Mouse (Mus musculus) large intestine, adult 2 months (tissue): ENCODE measurements around the gene H3f3a. TPM values are rescaled to one million over a fixed set of nuclear protein-coding genes. Genes with fewer than 3 reads are reported as not detected.
A peak's percentile ranks its signal among the peaks of the same experiment; 100 is the strongest.
"Not testable (repeated sequence)": the region's sequence is repeated elsewhere in the genome, so short reads cannot be mapped to it uniquely, and the experiment has no call there.

Experiments
- DNase-seq: peaks from one replicate; pipeline ENCODE4 v3.0.0-alpha.2; 2012; ENCODE audit warnings: low read depth, low spot score
- WGBS: fragments of 180-500 bp; shearing (Covaris S2); methylation state at CpG from one replicate; pipeline ENCODE4 v1.1.7; 2018; 5-methylcytosine and 5-hydroxymethylcytosine counted together
- polyA plus RNA-seq: library from polyadenylated mRNA; depleted of rRNA; stranded (reverse); fragments of >200 nt; gene quantifications from 2 replicates; pipeline ENCODE4 v1.2.3, GENCODE M21; 2012; rRNA removed

Gene H3f3a
- 392 and 459 TPM in 2 replicates for polyA plus RNA-seq

DNA sequence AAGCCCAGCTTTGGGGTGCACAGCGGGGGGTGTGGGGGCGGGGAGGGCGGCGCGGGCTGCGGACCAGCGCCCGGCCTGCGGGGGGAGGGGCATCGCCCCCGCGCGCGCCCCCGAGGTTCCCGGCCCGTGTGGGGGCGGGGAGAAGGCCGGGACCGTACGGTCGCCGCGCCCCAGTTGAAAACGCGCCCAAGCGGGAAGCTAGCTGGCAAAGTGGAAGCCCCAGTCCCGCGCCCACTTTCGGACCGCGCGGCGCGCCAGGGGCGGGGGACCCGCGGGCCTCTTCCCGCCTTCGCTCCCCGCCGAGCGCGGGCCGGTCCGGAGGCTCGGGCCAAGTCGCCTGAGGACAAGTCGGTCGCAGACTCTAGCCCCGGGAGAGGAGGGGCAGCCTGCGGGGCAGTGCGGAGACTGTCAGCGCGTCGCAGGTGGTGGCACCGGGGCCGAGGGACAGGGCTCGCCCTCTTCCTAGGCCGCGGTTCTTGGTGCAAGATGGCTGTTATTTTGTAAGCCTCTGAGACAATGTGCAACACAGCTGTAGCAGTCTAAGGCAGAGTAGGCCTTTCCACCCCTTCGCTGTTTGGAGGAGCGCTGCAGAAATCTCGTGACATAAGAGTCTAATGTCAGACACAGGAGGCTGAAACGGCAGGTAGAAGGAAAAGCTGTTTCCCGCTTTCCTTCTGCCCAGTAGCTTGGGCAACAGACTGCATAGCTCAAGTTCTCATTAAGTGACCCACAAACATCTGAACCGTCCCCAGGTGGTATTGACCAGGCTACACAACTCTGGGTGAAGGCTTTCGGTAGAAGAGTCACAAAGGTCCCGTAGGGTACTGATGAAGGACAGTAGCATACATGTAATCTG, at the start of gene H3f3a:
TSS of gene H3f3a (minus strand) at position 59 of the 856 bp plus-strand sequence.
- peak; percentile 31 for DNase-seq
- WGBS: 2% methylated on average over 63 of the region's 69 CpGs

DNA sequence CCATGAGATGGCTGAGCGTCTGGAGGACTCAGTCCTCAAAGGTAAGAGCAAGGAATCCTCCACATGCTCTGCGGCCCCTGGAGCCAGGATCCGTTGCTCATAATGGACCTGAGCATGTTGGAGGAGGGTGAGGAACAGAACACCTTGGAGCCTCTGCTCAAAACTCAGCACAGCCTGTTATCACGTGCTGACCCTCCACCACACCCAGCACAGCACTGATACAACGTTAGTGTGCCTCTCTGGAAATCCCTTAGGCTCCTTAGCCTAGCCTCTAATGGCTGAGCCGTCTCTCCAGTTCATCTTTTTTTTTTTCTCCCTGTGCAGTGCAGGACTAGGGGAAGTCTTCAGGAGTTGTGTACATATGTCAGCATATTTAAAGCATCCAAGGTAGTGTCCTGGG, 46.3 kb upstream of the H3f3a start:
- WGBS: 87% methylated on average over 6 of the region's 6 CpGs

GRCm38 (mm10) chr1:180858763-180859162, 45.0 kb upstream of the H3f3a start:
- DNase-seq: no peak

More for the DNA sequence above, 46.3 kb upstream of the H3f3a start:
- DNase-seq: no peak

DNA sequence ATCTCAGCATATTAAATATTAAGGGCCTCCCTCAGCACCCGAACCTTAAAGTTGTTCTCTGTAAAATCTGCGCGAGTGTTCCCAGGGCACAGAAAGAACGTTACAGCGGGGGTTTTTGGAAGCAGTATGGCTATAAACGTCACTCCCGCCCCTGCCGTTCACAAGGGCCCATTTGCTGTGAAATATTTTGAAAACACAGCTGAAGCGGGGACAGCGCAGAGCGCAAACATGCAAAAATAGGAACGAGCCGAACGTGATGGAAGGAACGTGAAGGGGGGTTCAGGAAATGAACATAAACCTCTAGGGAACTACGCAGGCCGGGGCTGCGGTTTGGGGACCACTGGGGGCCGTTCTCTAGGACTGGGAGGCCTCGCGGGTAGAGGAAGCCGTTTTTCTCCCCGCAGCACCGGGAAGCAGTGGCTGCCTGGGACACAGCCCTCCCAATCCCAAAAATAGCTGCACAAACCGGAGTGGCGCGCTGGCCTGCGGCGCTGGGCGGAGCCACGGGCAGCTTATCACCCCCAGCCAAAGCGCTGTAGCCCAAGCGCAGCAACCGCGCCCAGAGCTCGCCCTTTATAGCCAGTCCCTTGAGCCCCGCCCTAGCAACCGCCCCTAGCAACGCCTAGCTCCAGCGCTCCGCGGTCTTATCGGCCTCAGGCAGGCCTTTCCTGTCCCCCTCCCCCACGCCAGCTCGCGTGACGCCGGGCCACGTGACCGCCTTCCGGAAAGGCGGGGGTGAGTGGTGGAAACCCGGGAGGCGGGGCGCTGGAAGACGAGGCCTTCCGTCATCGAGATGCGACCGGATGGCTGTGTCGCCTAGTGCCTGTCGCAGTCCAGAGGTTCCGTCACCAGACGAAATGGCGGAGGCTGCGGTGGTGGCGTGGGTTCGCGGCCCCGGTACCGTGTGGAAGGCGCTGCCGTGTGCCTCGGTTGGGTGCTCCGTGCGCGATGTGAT, 36.9 kb upstream of the H3f3a start, which contains the start of gene Sde2:
TSS of gene Sde2 (plus strand) at position 812 of the 955 bp plus-strand sequence.
- DNase-seq: peak; percentile 99
- under 1% methylated on average over 76 of the region's 77 CpGs for WGBS

DNA sequence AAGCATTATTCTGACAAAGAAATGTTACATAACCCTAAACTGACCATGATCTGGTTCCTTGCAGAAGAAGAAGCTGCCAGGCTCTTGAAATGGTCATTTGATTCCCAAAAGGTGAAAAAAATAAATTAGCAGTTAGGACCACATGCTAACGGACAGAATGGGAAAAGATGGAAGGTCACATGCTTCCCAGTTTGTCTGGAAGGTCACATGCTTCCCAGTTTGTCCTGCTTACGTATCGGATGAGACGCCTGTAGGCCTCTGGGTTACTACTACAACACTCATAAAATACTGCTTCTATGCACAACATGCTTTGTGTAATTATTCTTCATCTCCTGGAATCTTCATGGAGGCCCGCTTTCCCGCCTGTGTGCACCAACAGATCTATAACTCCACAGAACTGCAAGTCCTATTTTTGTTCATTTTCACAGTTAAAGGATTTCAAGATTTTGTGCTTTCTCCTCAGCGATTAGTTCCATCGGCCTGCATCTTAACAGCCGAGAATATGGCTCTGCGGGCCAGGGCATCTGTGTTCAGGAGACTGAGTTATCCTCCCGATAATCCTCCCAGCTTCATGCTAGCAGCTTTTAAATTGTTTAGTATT, 36.1 kb upstream of the H3f3a start:
- no peak for DNase-seq
- WGBS: 52% methylated on average over 11 of the region's 11 CpGs

- DNase-seq: no peak
- 22% methylated on average over 11 of the region's 11 CpGs for WGBS
Measured at GRCm38 (mm10) chr1:180848511-180849241, 34.9 kb upstream of the H3f3a start.

GRCm38 (mm10) chr1:180848114-180848510, 34.4 kb upstream of the H3f3a start:
- WGBS: 2% methylated on average over 9 of the region's 9 CpGs
- no peak for DNase-seq

DNA sequence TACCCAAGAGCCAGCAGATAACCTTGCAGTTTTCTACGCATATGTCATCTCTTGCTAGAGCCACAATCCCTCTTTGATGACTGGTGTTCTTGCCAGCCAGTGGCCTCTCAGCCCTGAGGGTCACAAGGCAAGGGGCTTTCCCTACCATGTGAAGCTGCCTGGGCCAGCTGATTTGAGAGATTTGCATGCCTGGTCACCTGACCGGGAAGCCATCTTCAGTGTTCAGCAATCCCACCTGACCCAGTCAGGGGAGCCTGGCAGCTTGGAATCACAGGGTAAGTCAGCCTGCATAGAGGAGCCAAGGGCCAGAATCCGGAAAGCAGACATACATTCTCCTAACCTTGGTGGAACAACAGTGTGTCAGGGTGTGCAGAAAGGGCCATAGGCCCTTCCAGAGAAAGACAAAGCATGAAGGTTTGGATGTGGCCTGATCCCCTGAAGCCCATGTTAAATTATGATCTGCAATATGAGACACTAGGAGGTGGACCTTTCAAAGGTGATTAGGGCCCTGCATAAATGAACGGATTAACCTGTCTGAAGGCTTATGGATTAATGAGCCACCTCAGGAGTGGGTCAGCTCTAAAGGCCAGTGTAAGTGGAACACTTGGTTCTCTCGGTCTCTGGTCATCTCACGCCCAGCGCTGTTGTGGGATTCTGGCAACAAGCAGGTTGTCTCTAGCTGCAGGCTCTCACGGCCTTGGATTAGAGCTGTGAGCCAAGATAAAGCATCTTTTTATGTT, 28.0 kb upstream of the H3f3a start:
- DNase-seq: no peak
- WGBS: 87% methylated on average over 8 of the region's 8 CpGs

DNA sequence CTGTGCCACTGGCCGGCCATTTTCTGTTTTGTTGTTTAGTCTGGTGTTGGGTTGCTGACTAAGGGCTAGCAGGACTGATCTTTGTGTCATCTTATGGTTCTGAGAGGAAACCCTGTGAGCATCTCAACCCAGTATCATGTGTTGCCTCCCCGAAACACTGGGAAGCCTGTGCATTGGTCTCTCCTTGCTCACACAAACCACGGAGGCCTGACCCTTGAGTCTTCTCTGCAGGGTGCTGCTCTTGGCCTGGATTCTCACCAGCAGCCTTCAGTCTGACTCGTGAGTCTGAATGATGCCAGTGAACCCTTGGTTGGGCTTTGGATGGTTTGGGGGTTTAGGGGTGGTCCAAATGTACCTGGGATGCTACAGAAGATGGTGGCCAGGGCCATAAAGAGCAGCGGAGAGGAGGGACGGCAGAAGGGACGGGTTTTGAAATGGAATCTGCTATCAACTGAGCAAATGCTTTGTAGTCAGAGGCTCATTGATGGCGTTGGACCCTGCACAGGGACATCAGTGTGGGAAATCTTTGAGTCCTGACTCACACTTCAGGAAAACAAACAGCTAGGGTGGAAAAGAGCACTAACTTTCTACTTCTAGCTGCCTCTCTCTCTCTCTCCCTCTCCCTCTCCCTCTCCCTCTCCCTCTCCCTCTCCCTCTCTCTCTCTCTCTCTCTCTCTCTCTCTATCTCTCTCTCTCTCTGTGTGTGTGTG, 25.6 kb upstream of the H3f3a start:
- DNase-seq: no peak
- 86% methylated on average over 8 of the region's 8 CpGs for WGBS

DNA sequence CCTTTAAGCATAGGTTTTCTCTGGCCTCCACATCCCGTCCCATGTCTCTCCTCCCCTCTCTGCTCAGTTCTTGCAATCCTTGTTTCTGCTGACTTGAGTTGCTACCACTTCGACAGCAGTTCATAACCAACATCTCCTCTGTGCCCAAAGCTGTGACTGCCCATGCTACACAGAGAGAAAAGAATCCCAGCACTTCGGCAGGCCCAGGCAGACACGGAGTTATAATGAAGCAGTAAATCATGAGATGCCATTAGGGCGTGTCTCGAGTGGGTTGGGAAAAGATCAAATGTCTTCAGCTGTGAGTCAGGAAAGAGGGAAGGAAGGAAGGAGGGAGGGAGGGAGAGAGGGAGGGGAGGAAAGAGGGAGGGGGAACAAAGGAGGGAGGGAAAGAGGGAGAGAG, 24.3 kb upstream of the H3f3a start:
- WGBS: 26% methylated on average over 6 of the region's 6 CpGs

DNA sequence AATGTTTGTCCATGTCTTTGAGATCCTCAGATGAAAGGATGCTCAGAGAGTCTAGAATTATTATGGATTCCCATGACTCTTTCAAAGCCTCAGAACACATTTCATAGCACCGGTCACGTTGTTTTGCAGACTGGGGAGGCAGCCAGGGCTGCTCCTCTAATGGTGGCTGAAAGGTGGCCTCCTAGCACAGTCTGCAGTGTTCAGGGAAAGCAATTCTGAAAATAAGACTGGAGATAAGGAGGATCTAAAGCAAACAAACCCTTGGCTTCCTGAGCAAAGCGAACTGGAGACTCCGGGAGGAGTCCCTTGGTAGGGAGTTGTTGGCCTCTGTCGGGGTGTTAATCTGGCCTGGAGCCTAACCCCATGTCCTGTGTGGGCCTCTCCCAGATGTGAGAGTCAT, 23.4 kb upstream of the H3f3a start:
- no peak for DNase-seq
- 44% methylated on average over 5 of the region's 5 CpGs for WGBS

More for the DNA sequence above, 24.3 kb upstream of the H3f3a start:
- DNase-seq: no peak

DNA sequence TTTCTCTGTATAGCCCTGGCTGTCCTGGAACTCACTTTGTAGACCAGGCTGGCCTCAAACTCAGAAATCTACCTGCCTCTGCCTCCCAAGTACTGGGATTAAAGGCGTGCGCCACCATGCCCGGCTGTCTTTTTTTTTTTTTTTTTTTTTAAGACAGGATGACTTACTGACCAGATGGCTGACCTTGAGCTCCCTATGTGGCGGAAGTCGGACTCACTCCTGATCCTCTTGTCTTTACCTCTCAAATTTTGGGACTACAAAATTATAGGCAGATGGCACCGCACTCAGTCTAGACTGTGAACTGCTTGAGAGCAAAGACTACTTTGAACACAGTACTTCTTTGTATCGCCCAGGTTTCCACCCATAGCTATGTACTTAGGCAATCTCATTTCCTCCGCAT, 22.7 kb upstream of the H3f3a start:
- WGBS: 93% methylated on average over 8 of the region's 8 CpGs
- not testable (repeated sequence) for DNase-seq

DNA sequence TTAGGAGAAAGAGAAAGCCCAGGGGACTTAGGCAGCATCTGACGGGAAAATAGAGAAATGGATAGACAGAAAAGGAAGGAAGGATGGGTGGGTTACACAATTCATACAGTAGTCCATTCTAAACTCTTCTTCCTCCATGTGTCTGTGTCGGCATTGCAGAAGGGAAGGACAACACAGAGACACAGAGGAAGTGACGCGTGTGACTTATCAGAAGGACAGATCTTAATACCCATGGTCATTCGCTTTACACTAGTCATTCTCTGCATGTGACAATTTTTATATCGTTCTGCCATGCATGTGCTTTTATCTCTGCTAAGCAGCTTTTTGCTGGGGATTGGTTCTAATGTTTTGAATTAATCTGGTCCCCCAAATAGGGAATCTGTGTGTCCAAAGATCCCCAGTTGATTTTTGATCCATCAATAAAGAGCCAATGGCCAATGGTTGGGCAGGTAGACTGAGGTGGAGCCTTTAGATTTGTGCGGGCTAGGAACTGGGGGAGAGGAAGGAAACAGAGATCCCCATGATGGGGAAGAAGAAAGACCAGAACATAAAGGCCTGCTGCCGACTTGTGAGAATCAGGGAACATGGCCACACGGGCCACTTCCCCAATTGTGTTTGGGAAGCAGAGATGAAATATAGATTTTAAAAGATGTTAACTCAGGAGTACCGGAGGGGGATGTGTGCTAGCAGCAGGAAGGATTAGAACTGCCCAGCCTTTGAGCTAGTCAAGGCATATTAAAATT, 21.7 kb upstream of the H3f3a start:
- no peak for DNase-seq
- WGBS: 81% methylated on average over 10 of the region's 10 CpGs

DNA sequence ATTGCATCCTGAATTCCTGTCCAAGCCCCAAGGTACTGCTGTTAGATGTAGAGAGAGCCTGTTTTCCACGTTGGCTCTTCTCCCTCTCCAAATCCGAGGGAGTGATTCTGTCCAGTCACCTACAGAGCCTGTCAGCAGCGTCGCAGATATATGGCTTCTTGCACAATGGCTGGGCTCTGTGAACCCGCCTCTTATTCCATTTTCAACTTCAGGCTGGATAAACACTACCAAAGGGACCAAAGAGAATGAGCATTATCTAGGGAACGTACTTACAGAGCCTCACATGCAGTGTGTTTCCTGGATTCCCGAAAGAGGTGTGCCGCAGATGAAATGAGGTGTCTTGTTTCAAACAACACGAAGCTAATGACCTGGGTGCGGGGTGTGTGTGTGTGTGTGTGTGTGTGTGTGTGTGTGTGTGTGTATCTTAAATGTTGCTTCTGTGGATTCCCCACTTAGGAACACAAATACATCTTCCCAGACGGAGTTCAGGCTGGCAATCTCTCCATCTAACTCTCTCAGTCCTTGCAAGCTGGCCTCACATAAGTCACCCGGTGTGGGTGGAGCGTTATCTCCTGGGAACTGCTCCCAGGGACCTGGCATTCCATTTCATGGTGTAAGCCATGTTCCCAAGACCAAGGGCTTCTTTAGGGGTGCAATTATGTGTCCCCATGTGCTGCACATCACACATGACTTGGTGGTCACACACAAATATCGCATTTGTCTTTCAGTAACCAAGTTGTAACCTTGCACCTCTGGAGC, 17.0 kb upstream of the H3f3a start:
- 23% methylated on average over 14 of the region's 14 CpGs for WGBS
- DNase-seq: no peak

- WGBS: 34% methylated on average over 11 of the region's 11 CpGs
- no peak for DNase-seq
Measured at GRCm38 (mm10) chr1:180830175-180830574, 16.4 kb upstream of the H3f3a start.

DNA sequence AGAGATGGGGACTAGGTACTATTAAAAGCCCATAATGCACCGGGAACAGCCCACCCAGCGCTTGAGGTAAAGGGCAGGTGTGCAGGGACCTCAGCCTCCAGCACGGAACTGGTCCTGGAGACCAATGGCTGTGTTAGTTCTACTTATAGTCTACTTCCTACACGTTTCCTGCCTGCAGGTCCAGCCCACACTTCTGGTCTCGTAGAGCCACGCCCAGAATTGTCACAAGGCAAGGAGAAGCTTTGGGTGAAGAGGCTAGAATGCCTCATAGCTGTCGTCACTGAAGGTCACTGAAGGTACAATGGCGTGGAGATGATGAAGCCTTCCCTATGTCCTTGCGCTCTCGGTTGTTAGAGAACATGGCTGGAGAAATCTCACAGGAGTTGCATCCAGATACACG, 16.0 kb upstream of the H3f3a start:
- 42% methylated on average over 11 of the region's 11 CpGs for WGBS
- no peak for DNase-seq

DNA sequence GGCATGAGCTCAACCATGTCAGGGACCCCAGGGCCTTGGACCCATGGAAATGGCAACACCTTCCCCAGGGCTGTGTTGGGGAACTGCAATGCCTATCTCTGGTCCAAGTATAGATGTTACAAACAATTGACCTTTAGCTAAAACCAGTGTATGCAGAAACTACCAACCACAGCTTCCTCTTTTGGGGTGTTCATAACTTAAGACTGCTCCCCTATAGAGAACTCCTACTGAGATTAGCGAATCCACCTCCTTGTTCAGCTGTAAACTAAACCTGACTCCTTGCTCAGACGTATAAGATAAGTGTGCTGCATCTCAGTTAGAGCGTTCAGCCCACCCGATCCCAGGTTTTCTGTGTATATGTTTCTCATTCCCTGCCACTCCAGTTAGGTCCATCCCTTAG, 12.9 kb upstream of the H3f3a start:
- no peak for DNase-seq
- WGBS: 90% methylated on average over 4 of the region's 4 CpGs
